Mouse (Mus musculus) layer of hippocampus, adult 9-11 months (tissue): ENCODE data around the gene Rbm5.
A peak's percentile ranks its signal among the peaks of the same experiment; 100 is the strongest.

Experiments used
- DNase-seq: peaks from one replicate; pipeline ENCODE4 v3.0.0; 2022

Rbm5 gene

DNA sequence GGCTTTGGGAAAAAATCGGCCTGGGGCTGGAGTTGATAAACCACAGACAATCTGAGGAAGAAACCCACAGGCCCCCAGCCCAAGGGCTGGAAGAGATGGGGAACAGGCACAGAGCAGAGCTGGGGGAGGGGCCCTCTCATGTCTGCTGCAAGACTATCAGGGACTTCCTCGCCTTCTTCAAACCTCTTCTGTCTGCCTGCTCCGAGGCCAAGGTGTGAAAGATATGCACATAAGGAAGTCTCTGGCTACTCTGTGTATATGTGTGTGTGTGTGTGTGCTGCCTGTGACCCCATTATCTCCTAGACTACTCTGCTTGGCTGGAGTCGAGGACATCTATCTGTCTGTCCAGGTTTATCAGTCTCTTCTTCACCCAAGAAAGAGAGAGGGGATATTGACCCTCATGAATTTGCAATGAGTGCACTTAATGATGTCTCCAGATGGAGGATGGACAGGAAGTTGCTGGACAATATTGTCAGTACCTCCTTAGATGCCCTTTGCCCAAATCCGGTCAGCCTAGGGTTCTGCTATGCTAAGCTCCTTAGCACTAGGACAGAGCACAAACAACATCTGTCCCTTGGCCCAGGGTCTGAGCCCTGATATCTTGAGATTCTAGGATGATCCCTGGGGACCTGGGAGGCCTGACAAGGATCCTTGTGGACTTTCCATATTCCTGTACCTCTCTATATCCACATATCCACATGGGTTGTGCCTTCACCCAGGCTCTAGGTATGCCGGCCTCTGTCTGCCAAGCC, 41.7 kb downstream of the Rbm5 start:
- no peak for DNase-seq

DNA sequence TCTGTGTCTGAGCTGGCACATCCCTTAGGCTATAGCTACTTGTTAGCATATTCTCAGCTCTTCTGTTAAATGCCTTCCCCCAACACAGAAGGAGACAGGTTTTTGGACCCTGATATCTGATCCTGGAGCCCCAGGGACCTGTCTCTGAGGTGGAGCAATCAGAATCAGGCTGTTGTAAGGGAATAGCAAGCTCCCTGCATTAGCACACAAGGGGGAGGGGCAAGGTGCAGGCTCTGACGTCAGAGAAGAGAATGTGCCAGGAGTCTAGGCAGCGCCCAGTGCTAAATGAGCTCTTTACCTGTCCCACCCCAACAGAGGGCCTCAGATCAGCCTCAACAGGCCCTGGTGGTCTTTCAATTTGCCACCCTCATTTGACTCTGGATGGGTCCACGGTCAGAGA, 43.8 kb downstream of the Rbm5 start:
- DNase-seq: no peak

DNA sequence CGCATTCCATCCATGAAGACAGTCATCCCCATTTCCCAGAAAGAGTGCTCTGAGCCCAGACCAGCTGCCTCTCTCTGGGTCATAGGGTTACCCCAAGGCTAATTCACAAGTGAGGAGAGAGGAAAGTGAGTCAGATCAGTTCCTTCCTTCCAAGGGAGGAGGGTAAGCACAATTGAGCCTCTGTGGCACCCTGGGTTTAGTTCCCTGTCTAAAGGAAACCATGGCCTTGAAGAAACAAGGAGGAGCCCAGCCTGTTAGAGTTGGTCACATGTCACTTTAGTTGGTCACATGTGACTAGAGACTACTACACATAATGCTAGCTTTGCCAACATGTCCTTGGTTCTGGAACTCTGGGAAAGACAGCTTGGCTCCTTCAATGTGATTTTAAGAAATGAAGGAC, 46.0 kb downstream of the Rbm5 start:
- no peak for DNase-seq

DNA sequence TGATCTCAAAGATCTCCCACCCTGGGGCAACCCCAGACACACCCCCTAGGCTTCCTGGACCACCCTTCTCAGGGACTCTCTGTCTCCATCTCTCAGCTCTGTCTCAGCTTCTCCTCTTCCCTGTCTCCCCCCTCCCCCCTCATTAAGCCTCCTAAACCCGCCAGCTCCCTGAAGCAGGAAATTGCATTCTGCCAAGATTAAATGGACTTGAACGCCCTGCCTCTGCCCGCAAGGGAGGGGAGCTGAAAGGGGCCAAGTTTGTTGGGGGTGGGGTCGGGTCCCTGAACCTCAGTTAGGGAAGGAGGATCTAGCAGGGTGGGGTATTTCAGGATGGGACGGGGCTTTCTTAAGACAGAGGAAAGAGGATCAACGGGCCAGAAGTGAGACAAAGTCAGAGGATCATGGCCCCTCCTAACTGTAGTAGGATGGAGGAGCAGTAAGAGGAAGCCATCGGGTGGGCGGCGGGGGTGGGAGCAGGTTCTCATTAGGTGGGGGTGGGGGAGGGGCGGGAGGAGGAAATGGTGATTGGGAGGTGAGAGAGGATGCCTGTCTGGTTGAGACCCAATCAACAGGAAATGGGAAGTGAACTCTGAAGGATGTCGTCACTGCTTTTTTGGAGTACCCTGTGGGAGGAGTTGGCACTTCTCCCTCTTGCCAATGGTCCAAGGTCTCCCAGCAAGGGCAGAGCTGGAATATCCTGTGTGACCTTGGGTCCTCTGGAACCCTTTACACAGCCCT, 46.8 kb downstream of the Rbm5 start:
- DNase-seq: no peak

DNA sequence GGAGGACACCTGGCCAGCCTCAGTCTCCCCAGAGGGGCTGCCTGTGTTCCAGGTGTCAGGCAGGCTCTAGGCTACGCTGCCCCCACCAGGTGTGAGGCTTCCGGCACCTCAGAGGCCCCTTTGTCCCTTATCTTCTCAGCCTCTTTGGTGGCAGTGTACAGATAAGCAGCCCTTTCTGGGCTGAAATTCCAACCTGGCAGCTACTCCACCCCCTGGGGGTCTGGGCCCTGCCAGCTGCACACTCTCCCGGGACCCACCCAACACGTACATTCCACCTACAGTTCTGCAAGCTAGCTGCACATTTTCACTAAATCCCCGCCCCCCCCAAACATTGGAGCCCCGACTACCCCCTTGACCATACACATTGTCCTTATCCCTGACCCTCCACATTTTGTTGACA, 47.5 kb downstream of the Rbm5 start:
- no peak for DNase-seq

DNA sequence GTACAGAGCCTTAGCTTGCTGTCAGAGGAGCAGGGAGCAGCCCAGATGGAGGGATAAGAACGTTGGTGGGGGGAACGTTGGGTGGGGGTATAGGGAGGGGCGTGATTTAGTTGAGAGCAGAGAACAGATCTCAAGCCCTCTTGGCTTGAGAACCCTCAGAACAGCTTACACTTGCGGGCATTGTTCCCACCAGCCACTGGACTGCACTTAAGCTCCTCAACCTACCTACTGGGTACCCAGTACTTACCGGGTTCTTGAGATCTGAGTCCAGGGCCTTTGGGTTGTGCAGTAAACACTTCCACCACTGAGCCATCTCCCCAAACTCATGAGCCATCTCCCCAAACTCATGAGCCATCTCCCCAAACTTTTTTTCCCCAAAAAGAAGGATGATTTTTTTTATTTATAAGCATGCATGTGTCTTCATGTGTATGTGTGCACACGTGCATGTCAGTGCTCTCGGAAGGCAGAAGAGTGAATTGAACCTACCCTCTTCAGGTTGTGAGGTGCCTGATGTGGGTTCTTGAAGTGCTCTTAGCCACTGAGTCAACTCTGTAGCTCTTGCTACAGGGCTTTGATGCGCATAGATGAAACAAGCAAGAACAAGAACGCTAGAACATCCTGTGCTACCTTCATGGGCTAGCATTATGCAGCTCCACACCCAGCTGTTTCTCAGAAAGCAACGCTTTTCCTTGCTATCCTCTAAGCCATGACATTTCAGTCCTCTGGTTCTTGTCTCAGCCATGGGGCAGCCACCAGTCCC, 51.8 kb downstream of the Rbm5 start:
- no peak for DNase-seq

DNA sequence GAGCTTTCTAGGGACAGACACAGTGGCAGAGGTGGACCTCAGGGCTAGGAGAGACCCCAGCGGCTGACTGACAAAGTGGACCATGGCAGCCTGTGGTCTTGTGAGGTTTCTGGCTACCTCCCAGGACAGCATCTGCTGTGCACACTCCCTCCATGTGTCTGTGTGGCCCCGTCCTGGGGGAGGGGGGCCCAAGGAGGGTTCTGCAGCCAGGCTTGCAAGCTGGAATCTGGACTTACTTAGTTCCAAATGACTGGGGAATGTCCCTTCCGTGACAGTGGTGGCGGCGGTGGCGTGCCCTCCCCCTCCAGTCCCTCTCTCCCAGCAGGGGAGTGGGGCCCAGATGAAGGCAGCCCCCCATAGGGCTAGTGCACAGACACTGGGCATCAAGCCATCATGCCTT, 53.8 kb downstream of the Rbm5 start:
- no peak for DNase-seq

DNA sequence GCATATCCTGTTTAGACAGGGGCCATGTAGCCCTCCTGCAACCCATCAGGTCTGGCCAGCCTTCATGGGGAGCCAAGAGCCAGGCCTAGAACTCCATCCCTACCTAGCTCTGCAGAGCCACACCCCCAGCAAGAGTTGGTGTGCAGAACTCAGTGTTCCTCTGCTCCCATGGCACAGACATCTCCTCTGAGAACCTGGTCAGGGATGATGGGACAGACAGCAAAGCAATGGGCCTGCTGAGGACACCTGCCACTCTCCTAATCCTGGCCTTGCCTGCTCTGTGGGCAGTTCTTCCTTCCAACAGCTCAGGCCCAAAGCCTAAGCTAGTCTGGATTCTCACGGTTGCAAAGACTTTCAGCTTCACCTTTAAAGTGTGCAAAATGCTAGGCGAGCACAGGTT, 55.2 kb downstream of the Rbm5 start:
- no peak for DNase-seq

DNA sequence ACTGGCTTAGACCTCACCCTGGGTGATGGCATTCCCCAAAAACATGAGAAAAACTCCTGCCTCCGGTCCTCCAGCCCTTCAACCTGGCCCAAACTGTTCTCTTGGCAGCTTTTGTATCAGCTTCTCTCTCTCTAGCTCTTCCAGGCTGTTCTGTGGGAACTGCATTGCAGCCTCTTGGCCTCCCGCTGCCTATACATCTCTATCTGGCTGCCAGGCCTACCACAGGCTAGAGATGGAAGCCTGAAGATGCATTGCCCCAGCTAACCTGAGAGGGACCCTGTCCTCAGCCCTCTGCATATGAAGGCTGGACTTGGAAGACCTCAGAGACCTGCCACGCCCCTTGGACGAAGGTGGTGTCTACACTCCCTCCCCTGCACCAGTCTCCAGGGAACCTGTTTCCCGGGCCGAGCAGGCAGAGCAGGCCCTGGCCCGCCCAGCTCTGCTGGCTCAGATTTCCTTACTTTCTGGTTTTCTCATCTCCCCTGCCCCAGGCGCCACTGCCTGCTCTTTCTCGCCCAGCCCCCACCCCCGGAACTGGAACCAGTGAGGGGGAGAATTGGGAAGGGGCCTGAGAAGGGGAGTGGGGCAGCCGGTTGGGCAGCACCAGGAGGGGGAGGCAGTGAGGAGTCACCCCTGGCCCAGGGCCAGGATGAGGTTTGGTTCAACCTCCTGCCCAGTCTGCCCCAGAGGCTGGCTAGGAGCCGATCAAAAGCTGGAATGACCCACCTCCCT, 56.4 kb downstream of the Rbm5 start:
- no peak for DNase-seq

DNA sequence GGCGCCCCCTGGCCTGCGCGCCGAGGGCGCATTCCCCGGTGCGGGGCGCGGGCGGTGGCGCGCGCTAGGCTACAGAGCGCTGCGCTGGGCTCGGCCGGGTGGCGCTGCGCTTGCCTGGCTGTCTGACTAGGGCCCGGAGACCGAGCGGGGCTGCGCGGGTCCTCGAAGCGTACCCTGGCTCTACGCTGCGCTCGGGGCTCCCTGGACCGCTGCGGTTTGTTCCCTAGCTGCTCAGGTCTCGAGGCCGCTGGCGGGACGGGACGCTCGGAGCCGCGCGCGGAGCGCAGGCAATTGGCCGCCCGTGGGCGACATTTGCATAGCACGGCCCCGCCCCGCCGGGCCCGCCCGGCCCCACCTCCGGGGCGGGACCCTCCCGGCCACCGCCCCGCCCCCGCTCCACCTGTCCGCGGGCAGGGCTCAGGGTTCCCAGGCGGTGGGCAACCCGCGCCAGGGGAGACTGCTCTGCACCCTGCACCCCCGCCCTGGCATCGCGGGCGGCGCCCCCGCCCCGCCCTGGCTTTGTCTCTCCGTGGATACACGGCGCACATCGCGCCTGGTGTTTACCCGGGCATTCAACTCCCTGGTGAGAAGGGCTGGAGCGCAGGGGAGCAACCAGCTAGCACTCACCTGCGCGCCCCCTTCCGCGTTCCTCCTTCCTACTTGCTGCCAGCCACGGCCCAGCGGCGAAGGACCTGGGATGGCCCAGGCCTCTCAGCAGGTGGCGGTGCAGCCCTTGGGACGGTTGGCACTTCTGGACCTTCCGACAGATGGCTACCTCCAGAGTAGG, 60.9 kb downstream of the Rbm5 start, which contains the start of gene Sema3f:
Gene Sema3f, minus strand, starts transcription at position 779 of the 787 bp plus-strand sequence.
- peak; percentile 32 for DNase-seq

DNA sequence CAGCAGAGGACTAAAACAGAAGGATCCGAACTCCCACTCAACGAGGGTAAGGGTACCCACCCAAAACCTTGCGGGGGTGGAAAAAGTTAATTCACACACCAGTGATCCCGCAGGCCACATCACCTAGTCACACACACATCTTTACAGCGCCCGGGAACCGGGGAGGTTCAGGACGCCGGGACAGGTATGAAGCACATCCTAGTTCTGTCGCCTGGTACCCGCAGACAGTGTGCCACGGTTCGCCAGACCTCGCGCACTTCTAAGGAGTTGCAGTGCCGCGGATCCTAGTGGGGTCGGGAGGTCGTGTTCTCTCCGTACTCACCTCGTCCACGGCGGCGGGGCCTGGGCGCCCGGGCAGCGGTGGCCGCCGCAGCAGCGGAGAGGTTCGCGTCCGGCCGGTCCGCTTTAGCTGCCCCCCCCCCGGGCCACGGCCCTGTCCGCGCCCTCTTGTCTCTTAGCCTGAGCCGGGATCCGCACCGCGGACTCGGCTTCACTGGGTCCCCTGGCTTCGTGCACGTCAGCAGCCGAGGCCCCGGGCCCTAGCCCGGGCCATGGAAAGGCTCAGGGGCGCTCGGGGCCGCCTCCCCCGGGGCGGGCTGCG, 61.6 kb downstream of the Rbm5 start:
- no peak for DNase-seq

DNA sequence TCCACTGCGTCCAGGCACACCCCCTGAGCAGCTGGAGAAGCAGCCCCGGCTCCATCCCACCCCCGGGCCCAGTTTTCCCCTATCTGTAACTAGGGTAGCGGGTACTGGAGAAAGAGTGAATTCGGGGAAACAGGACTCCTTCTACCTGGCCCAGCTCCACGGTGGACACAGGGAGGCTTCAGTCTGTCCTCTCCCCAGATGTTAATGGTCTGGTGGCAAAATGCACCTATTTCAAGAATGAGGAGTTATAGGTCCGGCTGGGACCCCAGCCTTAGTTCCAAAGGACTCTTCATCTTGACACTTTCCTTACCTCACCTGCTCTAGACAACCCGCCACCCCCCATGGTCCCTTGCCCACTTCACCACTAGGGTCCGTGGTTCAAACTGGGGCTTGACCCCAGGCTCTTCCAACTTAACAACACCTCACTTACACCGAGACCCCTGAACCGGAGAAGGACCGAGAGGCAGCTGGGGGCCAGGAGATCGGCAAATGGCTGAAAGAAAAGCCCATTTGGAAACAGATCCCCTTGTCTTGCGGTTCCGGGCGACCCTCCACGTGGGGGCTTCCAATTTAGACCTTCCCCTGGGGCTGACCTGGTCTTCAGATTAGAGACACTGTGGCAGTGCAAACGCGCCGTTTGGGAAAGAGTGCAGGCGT, 62.2 kb downstream of the Rbm5 start:
- DNase-seq: no peak

DNA sequence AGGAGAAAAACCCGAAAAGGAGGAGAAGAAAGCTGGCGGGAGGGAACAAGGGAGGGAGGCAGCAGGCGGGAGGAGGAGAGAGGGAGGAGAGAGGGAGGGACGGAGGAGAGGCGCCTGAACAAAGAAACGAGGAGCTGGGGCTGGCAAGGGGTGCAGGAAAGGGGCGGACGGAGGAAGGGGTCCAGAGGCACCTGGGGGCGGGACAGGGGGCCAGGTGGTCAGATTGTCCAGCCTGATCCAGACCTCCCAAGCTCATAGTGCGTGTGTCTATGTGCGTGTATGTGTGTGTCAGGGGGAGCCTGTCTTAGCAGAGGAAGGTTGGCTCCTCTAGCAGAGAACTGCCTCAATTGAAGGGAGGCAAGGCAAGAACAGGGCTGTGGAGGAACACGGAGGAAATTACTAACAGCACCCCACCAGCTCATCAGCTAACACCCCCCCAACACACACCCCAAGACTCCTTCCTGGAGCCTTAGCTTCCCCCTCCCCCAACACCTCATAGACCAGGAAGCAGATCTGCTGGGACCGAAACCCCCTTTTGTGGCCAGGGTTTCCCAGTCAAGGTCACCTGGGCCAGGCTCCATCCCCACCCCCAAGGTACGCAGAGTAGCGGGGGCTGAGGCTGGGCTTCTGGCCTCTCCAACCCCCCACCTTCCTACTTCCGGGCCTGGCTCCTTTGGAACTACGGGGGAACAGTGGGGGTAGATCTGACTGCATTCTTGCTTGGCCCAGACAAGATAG, 62.9 kb downstream of the Rbm5 start:
- DNase-seq: no peak

DNA sequence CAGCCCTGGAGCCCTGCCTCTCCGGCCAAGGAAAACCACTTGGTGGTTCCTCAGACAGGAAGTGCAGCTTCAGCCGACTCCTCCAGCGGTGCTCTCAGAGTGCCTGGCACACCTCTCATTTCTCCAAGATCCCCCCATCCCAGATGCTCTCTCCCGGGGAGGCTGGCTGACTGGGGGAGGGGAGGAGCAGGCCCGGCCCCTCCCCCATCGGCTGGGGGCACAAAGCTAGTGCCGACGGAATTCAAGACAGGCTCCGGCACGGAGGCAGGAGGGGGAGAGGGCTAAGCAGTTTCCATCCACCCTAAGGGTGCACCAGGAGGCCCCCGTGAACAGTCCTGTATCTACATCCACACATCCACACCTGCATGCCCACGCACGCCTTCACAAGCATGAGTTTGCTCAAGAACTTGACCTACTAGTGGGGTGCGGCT, 64.0 kb downstream of the Rbm5 start:
- no peak for DNase-seq

DNA sequence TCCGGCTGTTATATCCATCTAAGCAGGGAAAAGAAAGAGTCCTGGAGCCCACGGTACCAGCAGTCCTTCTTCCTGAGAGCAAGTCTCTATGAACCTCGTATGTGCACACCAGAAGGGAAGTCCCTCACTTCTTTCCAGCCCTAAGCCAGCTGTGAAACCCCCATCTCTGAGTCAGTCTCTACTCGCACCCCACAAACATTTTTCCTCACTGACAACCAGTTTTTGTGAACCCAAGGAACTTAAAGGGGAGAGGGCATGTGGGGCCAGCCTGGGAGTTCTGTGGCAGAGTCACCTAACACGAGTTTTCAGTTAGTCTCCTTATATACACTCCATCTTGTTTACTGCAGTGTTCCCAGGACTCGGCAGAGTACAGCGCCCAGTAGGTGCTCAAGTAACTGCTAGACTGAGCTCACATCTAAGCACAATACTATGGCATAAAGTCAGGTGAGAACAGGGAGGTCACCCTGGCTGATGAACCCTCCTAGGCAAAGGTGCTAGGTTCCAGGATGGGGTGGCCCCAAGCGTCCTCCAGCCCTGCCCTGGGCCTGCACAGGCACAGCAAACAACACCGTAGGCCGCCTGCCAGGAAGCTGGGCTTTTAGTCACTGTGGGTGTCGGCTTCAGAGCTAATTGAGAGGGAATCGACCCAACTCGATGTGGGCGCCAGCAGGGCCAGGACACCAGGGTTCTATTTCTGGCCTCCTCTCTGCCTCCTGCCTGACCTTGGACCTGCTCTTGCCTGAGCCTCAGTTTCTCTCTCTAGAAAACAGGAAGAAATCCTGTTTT, 67.3 kb downstream of the Rbm5 start:
- peak; percentile 29 for DNase-seq

DNA sequence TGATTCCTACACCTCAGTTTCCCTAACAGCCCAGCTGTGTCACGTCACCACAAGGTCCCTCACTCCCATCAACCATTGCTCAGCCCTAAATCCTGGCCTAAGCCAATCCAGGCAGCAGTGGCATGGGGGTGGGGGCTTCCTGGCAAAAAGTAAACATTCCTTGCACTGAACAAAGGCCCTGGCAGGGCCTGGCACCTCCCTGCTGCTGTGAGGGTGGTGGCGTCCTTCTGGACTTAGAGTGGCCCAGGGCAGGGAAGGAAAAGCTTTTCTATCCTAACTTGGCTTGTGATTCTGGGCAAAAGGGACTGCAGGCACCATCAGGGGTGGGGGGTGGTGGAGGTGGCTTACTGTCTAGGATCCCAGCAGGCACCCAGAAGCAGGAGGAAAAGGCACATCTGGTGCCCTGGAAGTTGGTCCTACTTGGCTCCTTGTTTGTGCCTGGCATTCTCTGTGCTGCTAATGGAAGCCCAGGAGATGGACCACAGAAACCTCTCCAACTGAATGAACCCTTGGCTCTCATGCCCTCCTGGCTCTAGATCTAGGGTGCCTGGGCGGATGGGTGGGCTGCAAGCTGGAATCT, 68.1 kb downstream of the Rbm5 start:
- no peak for DNase-seq

DNA sequence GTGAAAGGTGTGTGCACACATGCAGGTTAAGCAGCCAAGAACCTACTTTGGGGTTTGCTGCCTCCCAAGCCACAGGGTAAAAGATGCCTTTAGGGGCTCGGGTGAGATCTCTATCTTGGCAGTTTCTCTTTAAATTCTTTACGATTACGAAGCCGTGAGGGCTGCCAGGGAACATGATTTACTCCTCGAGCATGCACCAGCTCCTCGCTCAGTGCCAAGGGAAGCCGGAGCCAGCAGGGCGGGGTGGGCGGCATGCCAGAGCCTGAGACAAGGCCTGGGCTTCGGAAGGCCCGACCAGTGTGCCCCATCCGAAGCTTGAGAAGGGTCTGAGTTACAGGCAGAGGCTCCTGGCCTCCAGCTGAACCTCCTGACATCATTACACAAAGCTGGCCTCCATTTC, 69.2 kb downstream of the Rbm5 start:
- peak; percentile 71 for DNase-seq

DNA sequence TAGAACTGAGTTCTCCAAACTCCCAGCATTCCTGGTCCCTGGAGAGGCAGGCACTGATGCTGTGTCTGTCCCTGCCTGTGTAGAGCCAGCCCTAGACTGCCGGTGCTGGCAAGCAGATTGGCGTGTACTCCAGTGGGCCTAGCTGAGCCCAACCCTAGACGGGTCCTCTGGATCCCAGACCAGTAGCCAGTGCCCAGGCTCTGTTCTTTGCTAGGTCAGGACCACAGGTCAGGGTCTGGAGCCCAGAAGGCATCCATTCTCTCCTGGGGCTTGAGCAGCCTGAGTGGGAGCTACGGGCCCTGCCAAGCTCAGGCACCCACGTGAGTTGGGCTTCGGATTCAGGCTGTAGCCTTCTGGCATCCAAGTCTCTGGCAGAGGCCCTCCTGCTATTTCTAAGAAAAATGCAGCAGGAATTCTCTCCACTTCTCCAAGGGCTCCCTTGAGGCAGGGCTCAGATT, 70.7 kb downstream of the Rbm5 start:
- DNase-seq: peak; percentile 68

DNA sequence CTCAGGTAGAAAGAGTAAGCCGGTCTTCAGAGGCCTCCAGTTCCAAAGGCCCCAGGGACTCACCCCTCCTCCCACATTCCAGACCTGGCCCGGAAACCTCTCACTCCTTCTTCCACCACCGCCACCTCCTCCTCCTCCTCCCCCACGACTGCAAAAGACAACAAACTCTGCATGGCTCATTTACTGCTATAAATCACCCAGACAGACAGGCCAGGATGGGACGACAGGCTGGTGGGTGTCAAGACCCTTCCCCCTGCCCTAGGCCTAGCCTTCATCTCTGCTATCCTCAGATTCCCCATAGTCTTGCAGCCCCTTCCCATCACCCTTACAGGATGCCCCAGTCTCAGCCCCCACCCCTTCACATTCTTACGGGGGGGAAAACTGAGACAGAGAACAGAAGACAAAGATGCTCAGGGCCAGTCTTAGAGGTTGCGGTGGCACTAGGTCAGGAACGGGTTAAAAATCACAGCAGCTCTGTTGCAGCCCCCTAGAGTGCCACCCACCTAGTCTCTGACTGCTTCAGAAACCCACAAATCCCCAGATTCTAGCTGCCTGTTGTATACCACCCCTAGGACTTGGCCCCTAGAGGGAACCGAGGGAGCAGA, 71.3 kb downstream of the Rbm5 start:
- DNase-seq: no peak
